Mouse (Mus musculus): ENCODE data around the gene Tmem132a. TPM values are rescaled to one million over a fixed set of nuclear protein-coding genes. Genes with fewer than 3 reads are reported as not detected.

Tmem132a gene
- total RNA-seq, 2 experiments from 2014 or later: 307 to 334 TPM

- intact Hi-C loops (cut with DNase I): loop anchor here (5.0 kb wide), 1 partner anchor 74 kb away; the partner anchor contains the start of gene Tmem109
- no peak for DNase-seq (ENCODE audit: low spot score in 2 of 2)
Measured at GRCm38 (mm10) chr19:10808524-10809233, 61.1 kb downstream of the Tmem132a start.

Other genes with a start within 250 kb of the Tmem132a start
- gene Vwce, start 235.7 kb downstream of the Tmem132a start, total RNA-seq (2021): under 1 TPM; 0.18 to 0.50 TPM
- gene Pga5, start 191.9 kb downstream of the Tmem132a start, total RNA-seq (2021): not detected
- gene Vps37c, start 181.2 kb downstream of the Tmem132a start, total RNA-seq (2021): 10 to 100 TPM; 27.3 to 32.3 TPM
- not detected for gene Cd5, start 130.9 kb downstream of the Tmem132a start, total RNA-seq (2021)
- gene Cd6, start 39.9 kb downstream of the Tmem132a start, total RNA-seq (2021): 1 to 10 TPM; 1.9 to 3.3 TPM
- 1 to 10 TPM; 1.9 to 2.0 TPM for gene Slc15a3, start 30.2 kb downstream of the Tmem132a start, total RNA-seq (2021)
- 10 to 100 TPM; 47.7 to 50.3 TPM for gene Tmem109, start 12.1 kb upstream of the Tmem132a start, total RNA-seq (2021)
- gene Prpf19, start 25.3 kb upstream of the Tmem132a start, total RNA-seq (2021): 100 to 1,000 TPM; 190 to 213 TPM
- gene Zp1, start 50.7 kb upstream of the Tmem132a start, total RNA-seq (2021): not detected
- under 1 TPM; 0.23 to 0.34 TPM for gene Ptgdr2, start 67.2 kb upstream of the Tmem132a start, total RNA-seq (2021)
- 1 to 10 TPM; 7.0 to 8.7 TPM for gene Ccdc86, start 79.3 kb upstream of the Tmem132a start, total RNA-seq (2021)
- gene Ms4a10, start 104.7 kb upstream of the Tmem132a start, total RNA-seq (2021): not detected
- gene Ms4a15, start 123.3 kb upstream of the Tmem132a start, total RNA-seq (2021): not detected
- not detected for gene Ms4a18, start 148.1 kb upstream of the Tmem132a start, total RNA-seq (2021)
- gene Ms4a8a, start 211.2 kb upstream of the Tmem132a start, total RNA-seq (2021): not detected